Mouse (Mus musculus) naive thymus-derived CD4-positive, alpha-beta T cell, adult 2 months (primary cell): ENCODE data around the gene Kif1a.

Experiments used
- DNase-seq: peaks from one replicate; pipeline ENCODE4 v3.0.0-alpha.2; 2011; ENCODE audit warnings: low read depth

Gene Kif1a

DNA sequence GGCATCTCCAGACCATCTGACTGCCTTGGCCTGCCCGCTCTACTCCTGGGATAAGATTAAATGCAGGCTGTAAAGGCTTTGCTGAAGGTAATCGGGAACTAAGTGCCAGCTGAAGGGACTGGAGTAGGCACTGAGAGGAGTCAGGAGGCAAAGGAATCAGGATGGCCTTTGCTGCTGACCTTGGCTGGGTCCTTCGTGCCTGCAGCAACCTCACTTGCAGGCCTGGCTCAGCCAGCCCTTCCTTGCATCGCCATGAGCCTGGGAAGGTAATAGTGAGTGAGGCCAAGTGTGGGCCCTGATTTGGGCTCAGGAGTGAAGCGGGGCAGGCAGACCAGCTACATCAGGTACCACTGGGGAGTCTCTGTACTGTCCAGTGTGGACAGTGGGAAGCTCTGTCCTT, 2.8 kb downstream of the Kif1a start:
- no peak for DNase-seq

GRCm38 (mm10) chr1:93092582-93092981, 9.2 kb downstream of the Kif1a start:
- DNase-seq = no peak

- no peak for DNase-seq
Observed at GRCm38 (mm10) chr1:93085136-93085535, 16.6 kb downstream of the Kif1a start.

DNA sequence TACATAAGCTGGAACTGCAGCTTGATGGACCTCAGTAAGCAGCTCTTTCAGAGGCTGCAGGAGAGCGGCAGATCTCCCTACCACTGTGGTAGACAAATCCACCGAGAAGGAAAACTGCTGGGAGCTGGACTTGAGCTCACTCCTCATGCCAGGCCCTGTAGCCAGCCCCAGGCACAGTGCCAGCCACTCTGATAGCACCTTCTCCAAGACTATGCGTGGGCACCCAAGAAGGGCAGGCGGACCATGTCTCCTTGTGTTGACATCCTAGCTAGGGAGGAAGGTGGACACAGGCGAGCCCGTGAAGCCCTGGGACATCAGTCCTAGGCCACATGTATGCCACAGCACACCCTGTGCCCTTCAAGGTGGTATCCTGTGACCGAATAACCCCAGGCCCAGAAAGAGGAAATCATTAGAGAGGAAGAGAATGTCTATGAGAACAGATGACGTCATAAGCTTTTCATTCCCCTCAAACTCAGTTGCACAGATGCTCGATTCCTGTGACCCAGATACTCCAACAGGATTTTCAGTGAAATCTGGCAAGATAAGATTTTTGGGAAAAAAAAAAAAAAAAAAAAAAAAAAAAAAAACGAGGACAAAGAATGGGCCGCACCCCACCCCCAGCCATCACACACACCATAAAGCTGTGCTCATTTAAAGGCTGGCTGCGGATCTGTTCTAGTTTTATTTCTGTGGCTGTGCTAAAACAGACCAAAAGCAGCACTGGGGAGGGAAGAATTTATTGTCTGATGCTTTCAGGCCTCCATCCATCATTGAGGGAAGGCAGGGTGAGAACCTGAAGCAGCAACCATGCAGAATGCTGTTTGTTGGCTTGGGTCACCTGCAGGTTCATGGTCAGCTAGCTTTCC, 18.1 kb downstream of the Kif1a start:
- no peak for DNase-seq

GRCm38 (mm10) chr1:93082121-93082520, 19.6 kb downstream of the Kif1a start:
- DNase-seq = no peak

DNA sequence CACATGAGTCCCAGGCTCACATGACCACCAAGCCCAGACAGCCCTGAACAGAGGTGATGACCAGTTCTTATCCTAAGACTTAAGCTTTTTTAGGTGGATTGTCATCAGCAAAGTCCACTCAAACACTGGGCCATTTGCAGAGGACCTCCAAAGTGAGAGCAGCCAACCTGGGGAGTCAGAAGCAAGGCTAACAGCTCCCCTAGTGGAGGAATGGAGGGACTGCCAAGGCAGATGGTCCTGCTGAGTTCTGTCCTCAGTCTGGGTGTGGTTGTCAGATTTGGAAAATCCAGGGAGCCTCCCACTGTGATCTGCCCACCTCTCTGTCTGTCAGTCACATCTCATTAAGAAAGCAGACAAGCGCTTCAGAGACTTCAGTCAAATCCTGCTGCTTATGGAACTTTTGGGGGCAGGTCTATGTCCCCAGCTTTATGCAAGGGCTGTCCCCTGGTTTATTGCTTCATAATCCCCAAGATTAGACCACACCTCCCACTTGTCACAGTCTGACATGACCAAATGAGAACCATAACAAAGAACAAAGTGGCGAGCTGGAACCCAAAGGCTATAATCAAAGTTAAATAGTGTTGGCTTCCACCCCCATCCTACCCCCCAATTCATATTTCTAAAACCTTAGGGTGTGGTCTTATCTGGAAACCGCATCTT, 20.7 kb downstream of the Kif1a start:
- peak; percentile 3 for DNase-seq

DNA sequence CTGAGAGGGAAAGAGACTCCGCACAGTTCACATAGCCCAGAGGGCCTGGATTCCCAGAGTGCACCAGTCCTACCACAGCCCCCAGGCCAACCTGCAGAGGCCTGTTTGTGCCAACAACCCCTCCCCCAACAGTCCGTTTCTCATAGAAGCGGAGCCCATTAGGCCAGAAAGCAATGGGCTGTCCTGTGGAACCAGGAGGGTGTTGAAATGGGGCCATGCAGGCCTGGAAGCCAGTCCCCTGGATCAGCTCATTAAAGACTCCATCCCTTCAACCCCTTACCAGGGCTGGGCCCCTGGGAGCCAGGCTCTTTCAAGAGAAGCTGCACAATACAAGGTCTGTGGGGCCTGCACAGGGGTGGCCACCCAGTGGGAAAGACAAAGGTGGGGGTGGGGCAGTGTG, 22.1 kb downstream of the Kif1a start:
- no peak for DNase-seq

DNA sequence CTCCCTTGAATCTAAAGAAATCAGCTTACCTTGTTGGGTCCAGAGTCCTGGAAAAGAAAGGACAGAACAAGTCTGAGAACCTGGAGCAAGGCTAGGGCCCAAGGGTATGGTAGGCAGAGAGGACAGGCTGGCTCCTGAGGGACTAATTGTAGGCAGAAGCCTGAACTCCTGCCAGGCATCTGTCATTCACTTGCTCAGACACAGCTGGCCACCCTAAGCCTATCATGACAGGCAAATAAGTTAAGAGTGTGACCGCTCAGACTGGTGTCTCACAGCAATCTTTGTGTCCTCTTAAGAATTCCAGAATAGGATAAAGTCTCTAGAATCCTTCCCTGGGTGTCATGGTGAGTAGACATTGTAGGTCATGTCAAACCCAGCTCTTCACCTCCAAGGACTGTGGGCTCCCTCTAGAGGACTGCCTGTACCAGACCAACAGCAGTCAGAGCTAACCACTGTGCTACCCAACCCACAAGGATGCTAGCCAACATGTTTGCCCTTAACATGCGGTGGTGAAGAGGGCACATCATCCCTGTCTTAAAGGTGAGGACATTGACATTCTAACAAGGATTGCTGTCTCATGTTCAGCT, 29.4 kb downstream of the Kif1a start:
- DNase-seq = no peak

- peak; percentile 3 for DNase-seq
Observed at GRCm38 (mm10) chr1:93071487-93071971, 30.2 kb downstream of the Kif1a start.

DNA sequence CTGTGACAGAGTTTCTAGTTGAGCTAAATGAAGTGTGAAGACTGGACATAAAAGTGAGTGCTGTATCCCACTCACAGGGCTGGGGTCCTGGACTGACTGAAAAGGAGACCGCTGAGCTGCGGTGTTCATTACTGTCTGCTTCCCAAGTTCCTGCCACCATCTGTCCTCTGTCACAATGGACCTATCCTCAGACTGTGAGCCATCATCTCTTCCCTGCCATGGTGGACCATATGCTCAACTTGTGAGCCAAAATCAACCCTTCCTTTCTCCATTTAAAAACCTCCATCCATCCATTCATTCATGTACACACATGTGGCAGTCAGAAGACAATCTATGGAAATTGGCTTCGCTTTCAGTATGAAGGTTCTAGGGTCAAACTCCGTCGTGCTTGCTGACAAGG, 30.9 kb downstream of the Kif1a start:
- DNase-seq = no peak

GRCm38 (mm10) chr1:93068553-93068952, 33.2 kb downstream of the Kif1a start:
- no peak for DNase-seq

GRCm38 (mm10) chr1:93065654-93066053, 36.1 kb downstream of the Kif1a start:
- no peak for DNase-seq

DNA sequence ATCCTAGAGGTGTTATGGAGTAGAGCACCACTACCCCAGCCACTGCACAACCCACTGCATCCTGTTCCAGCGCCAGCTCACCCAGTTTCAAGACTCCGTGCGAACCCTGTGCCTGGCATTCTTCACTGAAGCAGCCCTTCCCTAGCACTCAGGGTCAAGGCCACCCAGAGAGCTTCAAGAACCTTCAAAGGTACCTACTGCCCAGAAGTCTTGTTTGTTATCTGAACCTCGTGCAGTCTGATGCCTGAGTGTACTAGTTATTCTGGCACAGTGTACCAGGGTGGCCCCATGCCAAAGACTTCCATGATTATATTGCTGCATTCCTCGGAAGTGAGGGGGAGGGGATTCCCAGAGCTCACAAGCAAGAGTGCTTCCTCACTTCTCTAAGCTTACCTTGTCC, 38.1 kb downstream of the Kif1a start:
- DNase-seq = no peak

GRCm38 (mm10) chr1:93051124-93051833, 50.5 kb downstream of the Kif1a start:
- no peak for DNase-seq

GRCm38 (mm10) chr1:93050071-93050470, 51.7 kb downstream of the Kif1a start:
- no peak for DNase-seq

DNA sequence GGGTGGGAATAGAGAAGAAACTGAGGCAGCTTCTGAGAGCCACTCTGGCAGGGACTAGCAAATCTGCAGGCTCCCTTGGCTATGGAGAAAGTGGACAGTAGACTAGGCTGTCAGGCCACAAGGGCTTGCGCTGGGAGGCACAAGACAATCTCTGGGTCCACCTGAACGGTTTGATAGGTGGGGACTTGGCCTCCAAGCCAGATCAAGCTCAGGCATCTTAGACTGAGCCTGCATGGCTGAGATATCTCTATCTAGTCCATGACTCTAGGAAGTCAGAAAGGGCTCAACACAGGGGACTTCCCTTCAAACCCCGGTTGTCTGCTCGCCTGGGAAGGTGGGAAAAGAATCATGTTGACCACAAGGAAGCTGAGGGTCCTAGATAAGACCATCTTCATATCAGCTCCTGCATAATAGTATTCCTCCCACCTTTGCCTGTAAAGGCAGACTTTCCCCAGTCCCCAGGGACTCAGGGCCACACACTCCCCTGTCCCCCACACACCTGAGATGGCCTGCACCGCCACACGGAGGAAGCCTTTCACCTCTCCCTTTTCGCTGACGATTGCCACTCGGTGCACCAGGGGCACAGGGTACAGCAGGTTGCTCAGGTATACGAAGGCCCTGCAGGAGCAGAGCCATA, 55.5 kb downstream of the Kif1a start:
- no peak for DNase-seq

DNA sequence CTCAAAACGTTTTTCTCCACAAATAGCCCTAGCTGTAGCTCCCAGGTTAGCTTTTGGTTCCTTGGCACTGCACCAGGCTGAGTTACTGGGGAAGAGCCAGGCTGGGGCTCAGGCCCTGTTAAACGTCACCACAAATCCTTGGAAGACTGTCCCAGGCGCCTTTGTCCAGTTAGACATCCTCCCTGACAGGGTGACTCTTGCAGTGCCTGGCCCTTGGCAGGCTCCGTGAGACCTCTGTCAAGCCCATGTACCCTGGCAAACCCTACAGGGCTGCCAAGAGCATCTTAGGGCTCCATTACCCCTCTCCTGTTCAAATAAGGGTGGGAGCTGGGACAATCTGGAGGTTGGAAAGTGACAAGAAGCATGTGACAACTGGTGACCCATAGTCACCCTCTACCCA, 65.8 kb downstream of the Kif1a start:
- no peak for DNase-seq

- no peak for DNase-seq
Observed at GRCm38 (mm10) chr1:93033989-93034388, 67.8 kb downstream of the Kif1a start.

DNA sequence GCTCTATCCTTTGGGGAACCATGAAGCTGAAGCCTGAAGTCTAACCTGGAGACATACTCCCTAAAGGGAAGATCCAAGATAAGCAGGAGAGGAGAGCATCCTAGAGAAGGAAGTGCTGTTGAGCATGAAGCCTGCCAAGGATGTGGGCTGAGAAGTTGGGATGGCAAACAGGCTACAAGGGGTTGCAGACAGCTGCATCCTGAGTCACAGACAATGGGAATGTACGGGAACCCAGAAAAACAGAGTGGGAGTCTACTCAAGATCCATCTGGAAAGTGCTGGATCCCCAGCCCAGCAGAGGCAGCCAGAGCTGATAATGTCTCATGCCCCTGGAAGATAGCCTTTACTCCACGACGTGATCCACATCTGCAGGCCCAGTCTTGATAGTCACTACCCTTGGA, 70.6 kb downstream of the Kif1a start:
- no peak for DNase-seq

- no peak for DNase-seq
Observed at GRCm38 (mm10) chr1:93030060-93030459, 71.7 kb downstream of the Kif1a start.

- DNase-seq = no peak
Observed at GRCm38 (mm10) chr1:93029387-93029786, 72.4 kb downstream of the Kif1a start.

DNA sequence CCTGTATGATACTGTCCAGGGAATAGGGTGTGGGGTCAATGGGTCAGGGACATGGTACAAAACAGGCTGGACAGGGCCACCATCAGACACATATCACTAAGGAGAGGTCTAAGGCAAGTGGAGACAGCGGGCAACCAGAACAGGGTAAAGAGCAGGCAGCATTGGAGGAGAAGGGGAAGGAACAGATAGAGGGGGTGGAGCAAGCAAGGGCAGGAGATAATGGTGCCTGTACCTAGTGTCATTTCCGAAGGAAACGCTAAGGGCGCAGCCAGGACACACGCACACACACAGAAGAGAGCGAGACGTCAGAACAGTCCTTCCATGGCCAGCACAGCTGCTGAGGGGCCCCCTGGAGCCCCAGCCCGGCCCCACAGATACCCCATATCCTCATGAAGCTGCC, 75.2 kb downstream of the Kif1a start:
- DNase-seq = no peak
